Mouse (Mus musculus): ENCODE measurements around the gene Ccdc113. TPM values are rescaled to one million over a fixed set of nuclear protein-coding genes. Genes with fewer than 3 reads are reported as not detected.
A peak's percentile ranks its signal among the peaks of the same experiment; 100 is the strongest.
"Not testable (repeated sequence)": the region's sequence is repeated elsewhere in the genome, so short reads cannot be mapped to it uniquely, and the experiment has no call there.

Ccdc113 gene
- polyA plus RNA-seq, 1 experiment from 2014 or later: not detected

DNA sequence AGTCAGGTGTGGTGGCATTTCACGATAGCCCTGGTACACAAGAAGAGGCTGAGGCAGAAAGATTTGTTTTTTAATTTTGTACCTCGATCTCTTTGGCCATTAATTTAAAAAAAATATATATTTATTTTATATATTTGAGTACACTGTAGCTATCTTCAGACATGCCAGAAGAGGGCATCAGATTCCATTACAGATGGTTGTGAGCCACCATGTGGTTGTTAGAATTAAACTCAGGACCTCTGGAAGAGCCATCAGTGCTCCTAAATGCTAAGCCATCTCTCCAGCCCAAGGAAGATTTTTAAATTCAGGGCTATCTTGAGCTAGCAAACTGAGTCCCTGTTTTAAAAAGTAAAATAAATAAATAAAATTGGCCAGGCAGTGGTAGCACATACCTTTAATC, 68.3 kb downstream of the Ccdc113 start:
- ATAC-seq (no peak), DNase-seq (no peak)
- WGBS (ENCODE audit: insufficient replicate concordance): 61% methylated on average over 2 of the region's 2 CpGs
- Histone ChIP-seq H3K9ac (replicated peaks) (no peak overlapping the region), H3K4me2 (ENCODE audit: low read depth, low read length) (no peak overlapping the region), H3K27me3 (ENCODE audit: insufficient read depth, low read length) (0 out of 2 replicates have a peak, but pooled peaks cover 4% of the 10 kb centered on the region), H3K9me3 (ENCODE audit: low read length) (no peaks in the 10 kb centered on the region), H3K4me3 (ENCODE audit: low read depth, low read length) (no peak overlapping the region), H3K36me3 (replicated peaks; ENCODE audit: insufficient read depth, low read length) (no peaks in the 10 kb centered on the region), H3K4me1 (ENCODE audit: insufficient read depth) (no peaks in the 10 kb centered on the region), H3K27ac (ENCODE audit: low read depth) (no peak overlapping the region)
- TF ChIP-seq CTCF (IDR thresholded peaks at IDR 0.05; ENCODE audit: low read depth): peak; percentile 30; the same call in 1 of the 2 replicates
- no peak for TF ChIP-seq EP300 (IDR thresholded peaks at IDR 0.05; ENCODE audit: low read depth)

- not testable (repeated sequence) for H3K27ac ChIP-seq (ENCODE audit: low read depth); H3K4me1 ChIP-seq (ENCODE audit: insufficient read depth); H3K9ac ChIP-seq (replicated peaks); H3K27me3 ChIP-seq (ENCODE audit: insufficient read depth, low read length); H3K36me3 ChIP-seq (replicated peaks; ENCODE audit: insufficient read depth, low read length); ATAC-seq; H3K9me3 ChIP-seq (ENCODE audit: low read length); H3K4me3 ChIP-seq (ENCODE audit: low read depth, low read length); H3K4me2 ChIP-seq (ENCODE audit: low read depth, low read length); DNase-seq
- 23% methylated on average over 4 of the region's 5 CpGs for WGBS (ENCODE audit: insufficient replicate concordance)
Observed at GRCm38 (mm10) chr8:95606509-95606908, 72.6 kb downstream of the Ccdc113 start.

DNA sequence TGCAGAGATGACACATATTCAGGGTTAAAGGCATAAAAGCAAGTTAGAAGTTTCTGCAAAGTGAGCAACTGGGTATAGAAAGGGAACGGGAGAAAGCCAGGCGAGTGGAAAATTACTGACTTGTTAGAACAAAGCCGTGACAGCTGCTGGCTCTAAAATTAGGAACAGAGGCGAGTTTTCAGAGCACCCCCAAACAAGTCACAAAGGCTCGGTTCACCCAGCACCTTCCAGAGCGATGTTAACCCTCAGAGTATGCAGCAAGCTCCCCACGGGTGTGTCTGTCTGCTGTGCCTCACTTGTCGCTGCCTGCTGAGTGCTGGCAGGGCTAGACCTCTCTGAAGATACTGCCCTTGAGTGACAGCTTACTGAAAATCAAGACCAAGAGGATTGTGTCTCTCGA, 73.3 kb downstream of the Ccdc113 start:
- no peaks in the 10 kb centered on the region for H3K36me3 ChIP-seq (replicated peaks; ENCODE audit: insufficient read depth, low read length)
- H3K27me3 ChIP-seq (ENCODE audit: insufficient read depth, low read length): 0 out of 2 replicates have a peak, but pooled peaks cover 6% of the 10 kb centered on the region
- no peak overlapping the region for H3K9ac ChIP-seq (replicated peaks)
- no peak overlapping the region for H3K4me2 ChIP-seq (ENCODE audit: low read depth, low read length)
- no peak for ATAC-seq
- no peaks in the 10 kb centered on the region for H3K9me3 ChIP-seq (ENCODE audit: low read length)
- no peak for DNase-seq
- no peaks in the 10 kb centered on the region for H3K4me1 ChIP-seq (ENCODE audit: insufficient read depth)
- H3K4me3 ChIP-seq (ENCODE audit: low read depth, low read length): no peak overlapping the region
- H3K27ac ChIP-seq (ENCODE audit: low read depth): no peak overlapping the region
- 62% methylated on average over 9 of the region's 9 CpGs for WGBS (ENCODE audit: insufficient replicate concordance)
- TF ChIP-seq EP300 (IDR thresholded peaks at IDR 0.05; ENCODE audit: low read depth) (no peak), CTCF (IDR thresholded peaks at IDR 0.05; ENCODE audit: low read depth) (no peak)

Other genes starting within 250 kb of the Ccdc113 start
- gene Cngb1, start 227.5 kb upstream of the Ccdc113 start, polyA plus RNA-seq (2015; fragmentation: Nextera tagmentation; extraction: Ambion mirVana): 0.08 and 0.29 TPM in 2 replicates
- not detected in 2 replicates for gene Tepp, start 223.5 kb upstream of the Ccdc113 start, polyA plus RNA-seq (2015; fragmentation: Nextera tagmentation; extraction: Ambion mirVana)
- 0.94 and 0.97 TPM in 2 replicates for gene Zfp319, start 202.1 kb upstream of the Ccdc113 start, polyA plus RNA-seq (2015; fragmentation: Nextera tagmentation; extraction: Ambion mirVana)
- 10.9 and 12.0 TPM in 2 replicates for gene Usb1, start 201.8 kb upstream of the Ccdc113 start, polyA plus RNA-seq (2015; fragmentation: Nextera tagmentation; extraction: Ambion mirVana)
- gene Mmp15, start 181.8 kb upstream of the Ccdc113 start, polyA plus RNA-seq (2015; fragmentation: Nextera tagmentation; extraction: Ambion mirVana): 0.66 and 0.76 TPM in 2 replicates
- gene Cfap20, start 99.2 kb upstream of the Ccdc113 start, polyA plus RNA-seq (2015; fragmentation: Nextera tagmentation; extraction: Ambion mirVana): 30.4 and 33.1 TPM in 2 replicates
- gene Csnk2a2, start 44.0 kb upstream of the Ccdc113 start, polyA plus RNA-seq (2015; fragmentation: Nextera tagmentation; extraction: Ambion mirVana): 3.8 and 4.7 TPM in 2 replicates
- gene Prss54, start 42.3 kb downstream of the Ccdc113 start, polyA plus RNA-seq (2015; fragmentation: Nextera tagmentation; extraction: Ambion mirVana): not detected in 2 replicates
- gene Gins3, start 99.4 kb downstream of the Ccdc113 start, polyA plus RNA-seq (2015; fragmentation: Nextera tagmentation; extraction: Ambion mirVana): 3.9 and 5.1 TPM in 2 replicates
- 0.48 and 0.92 TPM in 2 replicates for gene Ndrg4, start 142.9 kb downstream of the Ccdc113 start, polyA plus RNA-seq (2015; fragmentation: Nextera tagmentation; extraction: Ambion mirVana)
- gene Setd6, start 181.8 kb downstream of the Ccdc113 start, polyA plus RNA-seq (2015; fragmentation: Nextera tagmentation; extraction: Ambion mirVana): 14.0 and 18.4 TPM in 2 replicates

All from liver, postnatal 0 days (tissue).